Mouse (Mus musculus) c-Kit-positive CD71-negative TER-119-negative erythroid progenitor cells, embryonic 14.5 days (primary cell): ENCODE data around the gene Trpc5.

ENCODE experiments used
- DNase-seq: peaks from one replicate; pipeline ENCODE4 v3.0.0-alpha.2; 2013; ENCODE audit warnings: low read depth

The Trpc5 gene

DNA sequence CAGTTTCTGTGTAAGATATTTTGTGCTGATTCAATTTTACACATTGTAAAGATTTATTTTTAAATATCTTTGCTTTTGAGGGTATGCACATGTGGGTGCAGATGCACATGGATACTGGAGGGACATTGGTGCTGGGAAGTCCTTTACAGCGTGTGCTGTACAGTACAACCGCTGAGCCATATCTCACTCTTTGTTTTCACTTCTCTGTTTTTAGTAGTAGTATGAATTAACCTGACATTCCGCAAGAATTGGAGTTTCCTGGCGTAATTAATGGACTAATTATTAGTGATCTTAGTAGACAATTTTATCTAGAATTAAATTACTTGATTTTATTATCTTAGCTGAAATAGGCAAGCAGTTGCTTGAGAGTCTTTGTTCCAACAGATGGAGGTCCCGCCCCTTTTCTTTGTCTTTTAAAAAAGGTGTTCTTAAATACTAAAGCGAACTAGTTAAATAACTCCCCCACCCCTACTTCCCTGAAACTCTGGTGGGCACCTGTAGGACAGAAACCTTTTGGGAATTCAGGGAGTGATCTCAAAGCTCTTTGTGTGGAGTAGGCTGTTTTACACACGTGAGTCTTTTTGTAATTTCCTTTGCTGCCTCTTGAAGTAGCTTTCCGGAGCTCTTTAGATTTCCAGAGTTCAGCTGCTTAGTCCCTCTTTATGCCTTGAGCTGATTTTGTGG is 352.5 kb downstream of the Trpc5 start:
- no peak for DNase-seq
